Mouse (Mus musculus): ENCODE results near the gene Gm36210.
"Not testable (repeated sequence)": the region's sequence is repeated elsewhere in the genome, so short reads cannot be mapped to it uniquely, and the experiment has no call there.

Gene Gm36210

DNA sequence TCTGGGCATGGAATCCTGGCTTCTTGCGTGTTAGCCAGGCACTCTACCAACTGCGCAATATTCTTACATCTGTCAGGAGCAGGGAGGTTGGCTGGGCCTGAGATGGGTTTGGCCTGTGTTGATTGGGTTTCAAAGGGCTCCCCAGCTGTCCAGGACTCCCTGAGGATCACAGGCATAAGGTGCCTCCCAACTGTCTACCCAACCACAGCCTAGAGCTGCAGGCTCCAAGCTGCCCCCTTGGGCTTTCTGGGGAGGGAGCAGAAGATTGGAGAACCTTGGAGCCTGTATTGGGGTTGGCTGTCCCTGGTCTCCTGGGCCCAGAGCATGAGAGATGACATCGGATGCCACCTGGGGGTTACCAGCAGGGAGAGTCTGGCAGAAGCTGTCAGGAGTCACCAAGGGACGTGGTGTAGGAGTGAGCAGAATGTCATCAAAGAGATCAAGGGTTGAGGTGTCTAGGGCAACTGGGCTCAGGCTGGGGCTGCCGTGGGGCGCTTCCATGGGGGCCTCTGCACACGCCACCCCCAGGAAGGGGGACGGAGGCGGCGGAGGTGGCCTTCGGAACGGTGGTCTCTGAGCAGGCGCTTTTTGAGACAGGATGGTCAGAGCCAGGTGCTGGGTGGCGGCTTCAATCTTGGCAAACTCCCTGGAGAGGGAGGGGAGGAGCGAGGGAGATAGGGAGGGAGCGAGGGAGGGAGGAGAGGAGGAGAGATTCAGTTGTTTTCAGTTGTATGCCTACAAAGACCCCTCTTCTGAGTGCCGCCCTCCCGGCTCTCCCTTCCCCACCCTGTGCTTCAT, 7.3 kb downstream of the Gm36210 start:
- in situ Hi-C loops (cut with MboI; ENCODE audit: low sequenced_read_pairs): no loop called here

DNA sequence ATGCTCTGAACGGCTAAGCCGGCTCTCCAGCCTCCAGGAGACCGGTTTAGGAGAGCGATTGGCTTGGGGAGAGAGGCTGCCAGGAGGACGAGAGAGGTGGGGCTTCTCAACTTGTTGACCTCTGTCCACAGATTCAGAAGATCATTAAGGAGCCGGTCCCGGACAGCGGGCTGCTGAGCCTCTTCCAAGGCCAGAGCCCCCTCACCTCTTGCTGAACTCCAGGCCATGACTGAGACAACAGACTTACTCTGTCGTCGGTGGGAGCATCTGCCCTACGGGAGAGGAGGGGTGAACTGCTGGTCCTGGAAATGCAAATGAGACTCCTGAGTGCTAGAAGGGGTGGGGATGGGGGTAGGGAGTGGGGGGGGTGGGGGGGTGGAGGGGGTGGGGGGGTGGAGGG, 11.1 kb downstream of the Gm36210 start:
- in situ Hi-C loops (cut with MboI; ENCODE audit: low sequenced_read_pairs): no loop called here

DNA sequence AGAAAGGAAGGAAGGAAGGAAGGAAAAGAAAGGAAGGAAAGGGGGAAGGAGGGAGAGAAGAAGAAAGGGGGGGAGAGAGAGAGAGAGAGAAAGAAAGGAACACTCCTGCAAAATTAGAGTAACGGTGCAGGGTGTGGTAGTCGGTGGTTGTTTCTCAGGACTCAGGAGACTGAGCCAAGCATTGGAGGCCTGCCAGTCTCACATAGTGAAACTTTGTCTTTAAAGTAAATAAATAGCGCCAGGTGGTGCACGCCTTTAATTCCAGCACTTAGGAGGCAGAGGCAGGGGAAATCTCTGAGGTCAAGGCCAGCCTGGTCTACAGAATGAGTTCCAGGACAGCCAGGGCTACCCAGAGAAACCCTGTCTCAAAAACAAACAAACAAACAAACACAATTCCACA, 19.6 kb downstream of the Gm36210 start:
- in situ Hi-C loops (cut with MboI; ENCODE audit: low sequenced_read_pairs): no loop called here

DNA sequence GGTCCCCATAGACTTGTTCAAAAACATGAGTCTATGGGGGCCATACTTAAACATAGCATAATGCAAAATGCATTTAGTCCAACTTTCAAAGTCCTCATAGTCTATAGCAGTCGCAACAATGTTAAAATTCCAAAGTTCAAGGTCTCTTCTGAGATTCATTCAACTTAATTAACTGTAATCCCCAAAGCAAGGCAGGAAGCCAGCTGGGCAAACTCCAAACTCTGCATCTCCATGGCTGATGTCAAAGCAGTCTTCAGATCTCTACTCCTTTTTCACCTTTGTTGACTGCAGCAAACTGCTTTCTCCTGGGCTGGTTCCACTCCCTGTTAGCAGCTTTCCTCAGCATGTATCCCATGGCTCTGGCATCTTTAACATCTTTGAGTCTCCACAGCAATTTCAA, 27.3 kb downstream of the Gm36210 start:
- in situ Hi-C loops (cut with MboI; ENCODE audit: low sequenced_read_pairs): not testable (repeated sequence)

DNA sequence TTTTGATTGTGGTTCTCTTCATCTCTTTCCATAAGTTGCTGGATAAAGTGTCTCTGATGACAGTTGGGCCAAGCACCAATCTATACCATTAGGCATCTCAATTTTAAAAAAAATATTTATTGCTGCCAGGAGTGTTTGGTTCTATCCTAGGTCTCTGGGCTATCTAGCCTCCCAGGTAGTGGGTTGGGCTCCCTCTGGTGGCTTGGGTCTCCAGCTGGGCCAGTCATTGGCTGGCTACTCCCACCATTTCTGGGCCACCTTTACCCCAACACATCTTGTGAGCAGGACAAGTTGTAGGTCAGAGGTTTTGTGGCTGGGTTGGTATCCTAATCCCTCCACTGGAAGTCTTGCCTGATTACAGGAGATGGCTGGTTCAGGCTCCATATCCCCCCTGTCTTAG, 28.1 kb downstream of the Gm36210 start:
- in situ Hi-C loops (cut with MboI; ENCODE audit: low sequenced_read_pairs): no loop called here

DNA sequence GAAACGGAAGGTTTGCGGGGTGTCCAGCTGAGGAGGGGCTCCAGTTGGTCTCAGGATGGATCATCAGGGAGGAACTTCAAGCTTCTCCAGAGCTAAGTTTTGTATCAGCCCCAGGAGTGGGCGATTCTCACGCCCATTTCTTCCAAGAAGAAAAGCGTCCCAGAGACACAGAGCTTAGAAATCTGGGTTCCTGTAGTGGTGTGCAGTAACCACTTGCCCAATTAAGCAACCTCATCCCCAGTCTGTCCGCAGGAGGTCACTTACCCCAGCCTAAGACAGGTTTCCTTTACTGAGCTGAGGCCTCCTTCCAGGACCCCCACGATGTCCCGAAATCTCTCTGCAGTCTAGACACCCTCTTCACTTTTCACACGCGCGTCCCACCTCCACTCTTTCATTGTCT, 29.1 kb downstream of the Gm36210 start:
- in situ Hi-C loops (cut with MboI; ENCODE audit: low sequenced_read_pairs): no loop called here

DNA sequence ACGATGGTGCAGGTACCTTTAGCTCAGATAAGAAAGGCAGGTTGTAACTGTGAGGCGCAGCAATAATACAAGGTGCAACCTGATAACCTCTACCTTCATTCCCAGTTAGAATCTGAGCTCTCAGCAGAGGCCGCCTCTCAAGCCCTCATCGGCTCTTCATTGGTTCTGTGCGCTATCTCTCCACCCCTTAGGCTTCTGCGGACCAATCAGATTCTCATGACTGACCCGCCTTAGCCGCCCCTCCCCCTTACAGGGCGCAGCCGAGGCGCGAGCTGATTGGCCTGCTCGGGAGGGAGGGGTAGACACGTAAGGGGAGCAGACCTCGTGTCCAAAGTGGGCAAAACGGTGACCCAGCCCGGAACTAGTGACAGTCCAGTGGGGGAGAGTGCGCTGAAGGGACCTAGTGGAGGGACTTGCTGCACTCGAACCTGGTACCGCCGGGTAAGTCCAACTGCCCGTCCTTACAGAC, 29.5 kb downstream of the Gm36210 start, which contains the start of gene Isoc2a:
TSS of gene Isoc2a (plus strand) at position 401 of the 469 bp plus-strand sequence.
- in situ Hi-C loops (cut with MboI; ENCODE audit: low sequenced_read_pairs): no loop called here

DNA sequence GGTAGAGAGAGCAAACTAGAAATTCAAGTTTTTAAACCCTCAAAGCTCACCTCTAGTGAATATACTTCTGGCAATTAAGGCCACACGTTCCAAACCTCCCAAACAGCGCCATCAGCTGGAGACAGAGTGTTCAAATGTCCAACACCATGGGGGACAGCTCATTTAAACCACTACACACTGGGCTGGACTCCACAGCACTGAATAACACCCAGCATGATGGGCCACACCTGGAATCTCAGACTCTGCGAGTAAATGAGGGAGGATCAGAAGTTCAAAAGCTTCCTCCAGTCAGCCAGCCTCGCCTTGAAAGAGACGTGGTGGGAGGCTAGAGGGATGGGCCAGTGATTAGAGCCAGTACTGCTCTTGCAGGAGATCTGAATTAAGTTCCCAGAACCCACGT, 36.2 kb downstream of the Gm36210 start, which contains the start of gene Isoc2b:
TSS of gene Isoc2b (minus strand) at position 126 of the 400 bp plus-strand sequence.
- in situ Hi-C loops (cut with MboI; ENCODE audit: low sequenced_read_pairs): no loop called here

DNA sequence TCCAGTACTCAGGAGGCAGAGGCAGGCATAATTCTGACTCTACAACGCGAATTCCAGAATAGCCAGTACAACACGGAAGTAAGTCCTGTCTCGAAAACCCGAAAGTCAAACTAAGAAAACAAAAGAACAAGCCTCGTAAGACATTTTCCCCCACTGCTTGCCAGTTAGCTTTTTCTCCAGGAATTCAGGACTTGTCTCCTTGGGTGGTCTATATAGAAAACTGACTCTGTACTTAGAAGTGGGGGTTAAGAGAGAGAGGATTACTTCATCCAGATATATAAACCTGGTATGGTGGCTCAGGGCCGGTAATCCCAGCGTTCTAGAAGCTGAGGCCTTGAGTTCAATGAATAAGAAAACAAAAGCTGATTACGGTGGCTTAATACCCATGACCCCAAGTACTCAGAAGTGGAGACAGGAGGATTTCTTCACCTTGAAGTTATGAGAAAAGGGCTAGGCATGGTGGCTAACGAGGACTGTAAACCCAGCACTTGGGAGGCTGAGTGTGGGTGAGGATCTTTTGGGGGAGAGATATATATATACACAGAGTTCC, 39.6 kb downstream of the Gm36210 start:
- in situ Hi-C loops (cut with MboI; ENCODE audit: low sequenced_read_pairs): no loop called here

DNA sequence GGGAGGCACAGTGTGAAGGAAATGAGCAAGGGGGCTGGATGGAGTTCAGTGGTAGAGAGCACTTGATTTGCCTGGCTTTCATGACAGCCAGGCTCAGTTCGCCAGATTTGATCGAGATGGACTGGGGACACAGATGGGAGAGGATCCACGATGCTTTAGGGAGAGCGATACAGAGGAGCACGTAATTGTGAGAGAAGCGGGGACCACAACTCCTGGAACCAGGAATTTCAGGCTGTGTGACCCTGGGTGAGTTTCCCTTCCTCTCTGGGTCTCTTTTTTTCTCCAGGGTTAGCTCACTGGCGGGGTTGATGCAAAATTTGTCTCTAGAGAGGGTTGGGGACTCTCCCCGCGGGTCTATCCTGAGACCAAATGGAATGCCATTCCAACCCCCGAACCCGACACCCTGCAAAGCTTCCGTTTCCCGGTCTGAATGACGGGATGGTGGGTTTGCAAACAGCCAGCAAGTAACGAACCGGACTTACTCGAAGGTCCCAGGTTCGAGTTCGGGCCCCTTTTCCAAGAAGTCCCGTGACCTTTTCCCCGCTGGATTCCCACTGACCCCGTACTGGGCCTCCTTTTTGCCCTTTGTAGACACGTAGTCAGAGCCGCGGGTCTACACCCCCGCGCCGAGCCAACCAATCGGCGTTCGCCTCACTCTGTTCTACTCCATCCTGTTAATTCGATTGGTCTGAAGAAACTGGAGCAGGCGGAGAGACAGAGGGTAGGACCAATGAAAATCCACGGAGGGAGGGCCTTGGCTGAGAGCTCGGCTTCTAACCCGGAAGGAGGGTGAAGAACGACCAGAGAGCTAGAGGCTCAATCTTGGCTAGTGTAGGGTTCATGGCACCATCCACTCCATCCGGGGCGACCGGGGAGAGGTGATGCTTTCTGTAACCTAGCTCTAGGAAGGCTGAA, 40.5 kb downstream of the Gm36210 start:
- in situ Hi-C loops (cut with MboI; ENCODE audit: low sequenced_read_pairs): no loop called here

DNA sequence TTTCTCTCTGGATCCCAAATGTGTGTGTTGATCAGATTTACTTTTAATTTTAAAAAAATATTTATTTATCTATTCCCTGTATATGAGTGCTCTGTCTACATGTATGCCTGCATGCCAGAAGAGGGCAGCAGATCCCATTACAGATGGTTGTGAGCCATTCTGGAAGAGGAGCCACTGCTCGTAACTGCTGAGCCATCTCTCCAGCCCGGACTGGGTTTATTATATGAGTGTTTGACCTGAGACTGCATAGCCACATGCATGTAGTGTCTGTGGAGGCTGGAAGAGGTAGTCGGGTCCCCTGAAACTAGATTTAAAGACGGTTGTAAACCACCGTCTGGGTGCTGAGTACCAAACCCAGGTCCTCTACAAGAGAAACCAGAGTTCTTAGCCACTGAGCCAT, 41.2 kb downstream of the Gm36210 start:
- in situ Hi-C loops (cut with MboI; ENCODE audit: low sequenced_read_pairs): no loop called here

DNA sequence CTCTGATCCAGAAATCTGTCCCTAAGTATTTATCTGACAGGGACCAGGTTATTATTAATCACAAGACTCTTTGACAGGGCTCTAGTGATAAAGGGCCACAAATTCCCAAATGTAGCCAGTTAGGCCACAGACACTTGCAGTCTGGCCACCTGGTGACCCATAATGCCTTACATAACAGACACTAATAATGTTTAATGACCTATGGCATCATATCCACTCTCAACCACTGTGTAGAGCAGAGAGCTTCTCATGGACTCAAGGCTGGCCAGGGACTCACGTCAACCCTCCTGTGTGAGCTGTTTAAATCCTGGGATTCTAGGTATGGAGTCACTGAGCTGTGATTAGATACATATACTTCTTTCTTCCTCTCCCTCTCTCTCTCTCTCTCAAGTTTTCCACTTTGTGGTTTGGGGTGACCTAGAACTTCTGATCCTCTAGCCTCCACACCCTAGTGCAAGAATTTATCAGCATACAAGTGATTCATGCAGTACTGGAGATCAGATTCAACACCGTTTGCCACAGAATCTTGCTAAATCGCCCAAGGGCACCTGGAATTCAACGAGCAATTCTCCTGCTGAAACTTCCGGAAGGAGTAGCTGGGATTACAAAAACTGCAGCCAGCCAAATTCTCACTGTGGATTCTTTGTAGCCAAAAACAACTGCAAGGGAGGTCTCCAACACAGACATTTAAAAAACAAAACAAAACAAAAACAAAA, 42.0 kb downstream of the Gm36210 start:
- in situ Hi-C loops (cut with MboI; ENCODE audit: low sequenced_read_pairs): no loop called here

DNA sequence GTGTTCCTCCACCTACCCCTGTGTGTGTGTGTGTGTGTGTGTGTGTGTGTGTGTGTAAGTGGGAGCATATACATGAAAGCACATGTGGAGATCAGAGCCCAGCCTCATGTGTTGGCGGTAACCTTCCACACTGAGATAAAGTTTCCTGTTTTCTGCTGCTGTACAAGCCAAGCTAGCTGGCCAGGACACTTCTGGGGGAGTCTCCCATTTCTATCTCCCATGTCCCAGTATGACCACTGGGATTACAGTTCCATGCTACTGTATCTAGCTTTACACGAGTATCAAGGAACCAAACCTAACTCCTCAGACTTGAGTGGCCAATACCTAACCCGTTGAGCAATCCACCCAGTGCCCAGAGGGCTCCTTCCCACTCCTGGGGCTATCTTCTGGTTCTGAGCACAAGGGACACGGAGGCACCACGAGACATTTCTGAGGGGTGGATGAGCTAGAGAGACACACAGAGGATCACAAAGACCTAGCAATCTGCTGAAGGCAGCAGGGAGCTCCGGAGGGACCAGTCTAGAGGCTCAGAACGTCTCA, 42.7 kb downstream of the Gm36210 start:
- in situ Hi-C loops (cut with MboI; ENCODE audit: low sequenced_read_pairs): no loop called here

DNA sequence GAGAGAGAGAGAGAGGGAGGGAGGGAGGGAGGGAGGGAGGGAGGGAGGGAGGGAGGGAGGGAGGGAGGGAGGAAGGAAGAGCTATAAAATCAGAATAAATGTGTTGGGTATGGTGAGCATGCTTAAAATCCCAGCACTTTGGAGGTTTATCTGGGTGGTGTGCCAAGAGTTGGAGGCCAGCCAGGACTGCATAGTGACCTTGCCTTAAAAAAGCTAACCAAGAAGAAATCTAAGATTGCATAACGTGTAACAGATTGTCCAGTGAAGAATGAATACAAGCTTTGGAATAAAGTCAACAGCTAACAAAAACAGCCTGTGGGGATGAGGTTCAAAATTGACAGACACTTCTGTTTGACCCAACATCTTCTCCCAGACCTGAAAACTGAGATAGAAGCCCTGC, 43.3 kb downstream of the Gm36210 start:
- in situ Hi-C loops (cut with MboI; ENCODE audit: low sequenced_read_pairs): no loop called here

DNA sequence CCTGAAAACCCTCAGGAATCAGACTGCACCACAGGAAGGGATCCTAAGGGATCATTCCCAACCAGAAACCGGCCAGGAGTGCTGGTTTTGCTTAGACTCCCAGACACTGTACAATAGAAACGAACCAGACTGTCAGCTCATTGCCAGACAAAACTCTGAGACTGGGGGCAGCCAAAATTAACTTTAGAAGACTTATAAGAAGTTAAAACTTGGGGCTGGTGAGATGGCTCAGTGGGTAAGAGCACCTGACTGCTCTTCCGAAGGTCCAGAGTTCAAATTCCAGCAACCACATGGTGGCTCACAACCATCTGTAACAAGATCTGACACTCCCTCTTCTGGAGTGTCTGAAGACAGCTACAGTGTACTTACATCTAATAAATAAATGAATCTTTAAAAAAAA, 45.4 kb downstream of the Gm36210 start:
- in situ Hi-C loops (cut with MboI; ENCODE audit: low sequenced_read_pairs): not testable (repeated sequence)

DNA sequence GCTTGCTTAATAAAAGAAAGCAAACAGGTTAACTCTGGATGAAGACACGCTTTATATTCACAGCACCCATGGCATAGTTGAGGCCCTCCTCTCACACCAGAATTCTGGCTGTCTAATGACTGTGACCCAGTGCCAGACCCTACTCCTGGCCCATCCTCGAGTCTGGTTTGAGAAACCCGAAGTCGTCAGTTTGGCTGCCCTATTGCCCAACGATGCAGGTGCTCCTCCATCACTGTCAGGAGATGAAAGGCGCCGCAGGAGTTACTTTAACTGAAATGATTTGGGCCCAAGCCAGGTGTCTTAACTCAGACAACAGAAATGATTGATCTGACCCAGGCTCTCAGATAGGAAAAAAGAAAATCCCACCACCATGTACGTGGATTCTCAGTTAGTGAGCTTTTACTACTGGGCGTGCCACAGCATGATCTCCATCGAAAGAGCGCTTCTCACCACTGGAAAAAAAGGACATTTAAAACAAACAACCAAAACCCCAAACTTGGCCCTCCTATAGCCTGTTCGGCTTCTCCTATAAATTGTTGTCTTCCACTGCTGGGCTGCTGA, 46.8 kb downstream of the Gm36210 start:
- in situ Hi-C loops (cut with MboI; ENCODE audit: low sequenced_read_pairs): no loop called here

DNA sequence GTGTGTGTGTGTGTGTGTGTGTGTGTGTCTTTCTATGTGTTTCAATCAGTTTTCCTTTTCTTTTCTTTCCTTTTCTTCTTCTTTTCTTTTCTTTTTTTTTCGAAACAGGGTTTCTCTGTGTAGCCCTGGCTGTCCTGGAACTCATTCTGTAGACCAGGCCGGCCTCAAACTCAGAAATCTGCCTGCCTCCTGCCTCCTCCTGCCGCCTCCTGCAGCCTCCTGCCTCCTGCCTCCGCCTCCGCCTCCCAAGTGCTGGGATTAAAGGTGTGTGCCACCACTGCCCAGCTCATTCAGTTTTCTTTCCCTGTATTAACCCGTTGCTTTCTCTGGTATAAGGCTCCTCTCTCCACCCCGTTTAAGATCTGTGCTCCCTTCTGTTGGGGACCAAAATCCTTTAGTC, 49.0 kb downstream of the Gm36210 start:
- in situ Hi-C loops (cut with MboI; ENCODE audit: low sequenced_read_pairs): no loop called here

DNA sequence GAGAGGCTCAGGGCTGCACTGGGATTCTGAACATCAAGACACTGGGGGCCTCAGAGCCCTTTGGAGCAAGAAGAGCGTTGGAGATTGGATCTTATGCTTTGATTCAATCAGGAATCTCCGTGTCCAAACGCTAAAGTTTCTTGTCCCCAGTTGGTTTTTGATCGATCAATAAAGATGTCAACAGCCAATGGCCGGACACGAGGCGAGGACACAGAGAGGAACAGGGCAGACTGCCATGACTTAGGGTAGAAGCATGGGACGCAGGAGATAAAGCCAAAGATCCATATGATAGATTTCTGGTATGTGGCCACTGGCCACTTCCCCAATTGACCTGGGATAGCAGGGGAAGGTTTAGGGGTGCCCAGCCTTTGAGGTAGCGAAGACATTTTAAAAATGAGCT, 49.8 kb downstream of the Gm36210 start:
- in situ Hi-C loops (cut with MboI; ENCODE audit: low sequenced_read_pairs): no loop called here

DNA sequence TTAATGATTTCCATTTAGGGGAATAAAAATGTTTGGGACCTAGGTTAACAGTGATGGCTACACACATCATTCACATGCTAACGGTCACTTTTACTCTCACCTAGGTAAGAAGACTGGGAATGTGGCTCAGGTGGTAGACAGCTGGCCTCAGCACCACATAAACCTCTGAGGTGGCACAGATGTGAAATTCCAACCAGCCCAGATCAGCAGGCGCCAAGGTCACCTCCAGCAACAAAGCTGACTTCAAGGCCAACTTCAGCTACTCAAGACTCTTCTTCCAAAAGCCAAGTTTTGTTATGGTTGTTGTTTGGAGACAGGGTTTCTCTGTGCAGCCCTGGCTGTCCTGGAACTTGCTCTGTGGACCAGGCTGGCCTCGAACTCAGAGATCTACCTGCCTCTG, 52.7 kb downstream of the Gm36210 start:
- in situ Hi-C loops (cut with MboI; ENCODE audit: low sequenced_read_pairs): no loop called here

DNA sequence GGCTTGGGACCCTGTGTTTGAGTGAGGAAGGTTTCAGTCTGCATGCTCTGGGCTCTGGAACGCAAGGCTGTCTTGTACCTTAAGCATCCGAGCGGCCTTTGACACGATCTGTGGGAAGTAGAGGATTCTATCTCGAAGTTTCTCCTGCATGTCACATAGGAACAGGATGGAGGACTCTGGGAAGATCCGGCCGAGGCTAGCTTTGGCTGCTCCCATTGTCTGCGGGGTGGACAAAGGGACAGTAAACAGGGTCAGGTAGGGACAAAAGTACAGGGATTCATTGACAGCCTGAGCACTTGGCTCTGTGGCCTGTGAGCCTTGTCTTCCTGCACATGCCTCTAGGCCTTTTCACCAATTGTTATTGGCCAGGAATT, 55.0 kb downstream of the Gm36210 start:
- in situ Hi-C loops (cut with MboI; ENCODE audit: low sequenced_read_pairs): no loop called here

All from CH12F3 (cell line).